Mouse (Mus musculus) G1E (cell line): ENCODE data around the gene Tmem219. TPM values are rescaled to one million over a fixed set of nuclear protein-coding genes. Genes with fewer than 3 reads are reported as not detected.

ENCODE experiments used
- ATAC-seq: 2 replicates; pipeline ENCODE4 v1.8.0; 2016; ENCODE audit warnings: mild to moderate bottlenecking; ENCODE audit not compliant: insufficient number of reproducible peaks, poor library complexity, low FRiP score, severe bottlenecking; ENCODE audit errors: extremely low read depth
- DNase-seq: peaks from one replicate; pipeline ENCODE4 v3.0.0; 2012; ENCODE audit warnings: low spot score
- H3K27me3 ChIP-seq: 2 replicates; pipeline ENCODE4 v1.6.1; 2012; ENCODE audit warnings: mild to moderate bottlenecking, low read length, inconsistent platforms; ENCODE audit not compliant: insufficient read depth
- H3K36me3 ChIP-seq: replicated peaks from 2 replicates; pipeline ENCODE3; 2012; ENCODE audit warnings: mild to moderate bottlenecking, inconsistent platforms
- H3K4me1 ChIP-seq: 2 replicates; pipeline ENCODE4 v1.6.1; 2012; ENCODE audit warnings: low read depth, low read length, inconsistent platforms, mixed read lengths; ENCODE audit not compliant: insufficient read depth
- H3K4me3 ChIP-seq: 2 replicates; pipeline ENCODE4 v1.5.1; 2012; ENCODE audit warnings: low read depth, mild to moderate bottlenecking, inconsistent platforms, low read length, moderate library complexity, mixed read lengths
- H3K9me3 ChIP-seq: replicated peaks from 2 replicates; pipeline ENCODE4 v1.6.1; 2012; ENCODE audit warnings: inconsistent platforms
- CTCF ChIP-seq: IDR thresholded peaks from 2 replicates; pipeline ENCODE4 v1.5.1; 2012; ENCODE audit warnings: low read depth, low read length, inconsistent platforms, mixed read lengths
- GATA1 ChIP-seq: IDR thresholded peaks from 2 replicates; pipeline ENCODE4 v1.6.1; 2012; ENCODE audit warnings: borderline replicate concordance, low read length, inconsistent platforms, mixed read lengths
- GATA2 ChIP-seq: IDR thresholded peaks from 2 replicates; pipeline ENCODE4 v1.6.1; 2012; ENCODE audit warnings: low read depth, low read length, inconsistent platforms, borderline replicate concordance
- POLR2AphosphoS5 ChIP-seq: IDR thresholded peaks from 2 replicates; pipeline ENCODE4 v1.6.1; 2012; ENCODE audit warnings: low read depth, low read length, inconsistent platforms; ENCODE audit not compliant: insufficient replicate concordance
- TAL1 ChIP-seq: conservative IDR thresholded peaks from 2 replicates; pipeline ENCODE4 v1.6.1; 2012; ENCODE audit warnings: low read depth, low read length, inconsistent platforms, mixed read lengths
- polyA plus RNA-seq: library from polyadenylated mRNA; stranded (reverse); fragments of >175 nt; gene quantifications from 2 replicates; pipeline ENCODE4 v1.2.3, GENCODE M21; 2012
- total RNA-seq, 2 experiments: library from RNA; stranded (forward) in 1 of 2; stranded (reverse) in 1 of 2; fragments of 200-1000 nt in 1 of 2; fragments of >200 nt in 1 of 2; fragmentation: Nextera tagmentation in 1 of 2; gene quantifications; 2 replicates each; pipeline ENCODE4 v1.2.3; 2014 to 2017

Gene Tmem219
- total and polyA plus RNA-seq, 3 experiments, result 32.9 to 66.6 (median 38.7) TPM

DNA sequence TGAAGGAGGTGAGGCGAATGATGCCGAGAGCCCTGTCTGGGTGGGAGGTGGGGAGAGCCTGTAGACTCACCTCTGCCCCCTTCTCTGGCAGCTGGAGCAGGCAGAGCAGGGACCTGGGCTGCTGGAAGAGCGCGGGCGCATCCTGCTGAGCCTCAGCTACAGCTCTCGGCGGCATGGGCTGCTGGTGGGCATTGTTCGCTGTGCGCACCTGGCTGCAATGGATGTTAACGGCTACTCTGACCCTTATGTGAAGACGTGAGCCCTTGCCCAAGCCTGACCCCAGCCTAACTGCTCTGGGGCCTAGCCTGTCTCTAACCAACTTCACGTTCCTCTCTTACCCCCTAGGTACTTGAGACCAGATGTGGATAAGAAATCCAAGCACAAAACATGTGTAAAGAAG lies 71.5 kb downstream of the Tmem219 start:
- H3K4me1 ChIP-seq, result peaks cover 46% of the 10 kb centered on the region
- no peak overlapping the region for H3K4me3 ChIP-seq
- ATAC-seq (no peak), DNase-seq (no peak)
- H3K27me3 ChIP-seq, result peaks cover 41% of the 10 kb centered on the region
- H3K9me3 ChIP-seq, result no peaks in the 10 kb centered on the region
- TF ChIP-seq CTCF (no peak), POLR2AphosphoS5 (no peak), GATA2 (no peak), GATA1 (no peak), TAL1 (no peak)
- peaks cover 61% of the 10 kb centered on the region for H3K36me3 ChIP-seq

DNA sequence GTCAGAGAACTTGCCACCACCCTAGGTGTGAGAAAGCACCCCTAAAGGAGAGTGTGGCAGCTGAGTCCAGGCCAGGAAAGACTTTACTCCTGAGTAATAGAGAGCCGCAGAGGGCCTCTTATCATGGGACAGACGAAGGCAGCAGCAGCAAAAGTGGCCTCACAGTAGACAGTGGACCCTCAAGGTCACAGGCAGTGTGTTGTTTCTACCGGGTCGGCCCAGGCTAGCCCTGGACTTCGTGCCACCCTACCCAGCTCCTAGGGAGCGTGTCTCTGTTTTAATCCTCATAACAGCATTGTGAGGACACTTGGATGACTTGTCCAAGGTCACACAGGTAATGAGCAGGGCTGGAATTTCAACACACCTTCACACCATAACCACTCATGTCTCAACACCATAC lies 72.6 kb downstream of the Tmem219 start:
- ATAC-seq (no peak), DNase-seq (no peak)
- peaks cover 36% of the 10 kb centered on the region for H3K4me1 ChIP-seq
- H3K36me3 ChIP-seq, result peaks cover 50% of the 10 kb centered on the region
- H3K9me3 ChIP-seq, result no peaks in the 10 kb centered on the region
- H3K27me3 ChIP-seq, result peaks cover 46% of the 10 kb centered on the region
- no peak overlapping the region for H3K4me3 ChIP-seq
- TF ChIP-seq GATA2 (no peak), POLR2AphosphoS5 (peak; percentile 86; the same call in 1 of the 2 replicates)

DNA sequence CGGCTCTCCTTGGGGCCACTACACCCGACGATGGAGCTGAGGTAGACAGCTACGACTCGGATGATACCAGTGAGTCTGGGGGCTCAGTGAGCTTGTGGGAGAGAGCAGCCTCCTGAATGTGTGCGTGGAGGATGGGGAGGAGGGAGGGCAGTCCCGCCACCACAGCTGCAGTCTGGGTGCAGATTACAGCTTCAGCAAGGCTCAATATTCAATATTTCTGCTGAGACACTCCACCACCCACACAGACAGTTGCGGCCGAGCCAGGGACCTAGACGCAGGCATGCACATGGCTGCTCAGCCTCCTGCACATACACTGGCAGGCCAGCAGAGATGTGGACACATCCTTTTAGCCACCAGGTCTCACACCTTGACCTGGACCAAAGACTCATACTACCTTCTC lies 73.9 kb downstream of the Tmem219 start:
- TF ChIP-seq TAL1 (no peak), GATA2 (no peak), POLR2AphosphoS5 (no peak)
- Histone ChIP-seq H3K27me3 (peaks cover 58% of the 10 kb centered on the region), H3K9me3 (no peaks in the 10 kb centered on the region), H3K4me3 (no peak overlapping the region), H3K4me1 (peaks cover 23% of the 10 kb centered on the region), H3K36me3 (peaks cover 37% of the 10 kb centered on the region)
- DNase-seq (no peak), ATAC-seq (peak; percentile 8; the same call in 1 of the 2 replicates)

DNA sequence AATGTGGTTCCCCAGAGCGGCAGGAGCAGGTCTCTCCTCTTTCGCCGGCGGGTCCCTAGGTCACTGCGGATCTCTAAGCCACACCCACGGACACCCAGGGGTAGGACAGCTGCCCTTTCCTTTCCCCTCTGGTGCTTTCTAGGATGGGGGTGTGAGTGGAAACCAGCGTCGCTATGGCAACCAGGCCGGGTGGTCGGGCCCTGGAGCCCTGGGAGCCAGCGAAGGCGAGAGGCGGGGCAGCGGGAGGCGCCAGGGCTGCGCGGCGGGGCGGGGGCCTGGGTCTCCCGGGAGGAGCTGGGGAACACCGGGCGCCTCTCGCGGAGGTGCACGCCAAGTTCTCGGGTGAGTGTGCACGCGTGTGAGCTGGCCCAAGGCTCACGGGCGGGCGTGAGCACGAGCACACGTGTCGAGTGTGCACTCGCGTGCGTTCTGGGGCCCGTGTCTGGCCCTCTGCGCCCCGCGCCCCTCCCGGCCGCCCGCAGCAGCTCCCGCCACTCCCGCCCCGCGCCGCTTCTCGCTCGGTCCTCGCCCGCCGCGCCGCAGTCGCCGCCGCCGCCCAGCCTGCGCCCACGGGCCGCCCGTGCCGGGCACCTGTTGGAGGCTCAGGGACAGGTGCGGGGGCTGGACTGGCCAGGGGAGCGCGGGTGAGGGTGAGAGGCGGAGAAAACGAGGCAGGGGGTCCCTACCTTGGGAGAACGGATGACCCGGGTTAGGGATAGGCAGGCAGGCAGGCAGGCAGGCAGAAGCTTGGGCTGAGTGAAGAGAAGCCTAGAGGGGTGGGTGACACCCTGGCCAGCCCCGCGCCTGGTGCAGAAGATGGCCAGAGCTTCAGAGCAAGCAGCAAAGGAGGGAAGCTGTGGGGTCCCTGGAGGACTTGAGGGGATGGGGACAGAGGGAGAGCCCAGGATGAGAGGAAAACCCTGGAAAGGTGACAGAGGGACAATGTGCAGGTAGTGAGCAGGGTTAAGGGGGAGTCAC lies 75.0 kb downstream of the Tmem219 start:
- Histone ChIP-seq H3K36me3 (peaks cover 26% of the 10 kb centered on the region), H3K27me3 (peaks cover 67% of the 10 kb centered on the region), H3K4me1 (peaks cover 17% of the 10 kb centered on the region), H3K4me3 (no peak overlapping the region; the same call in 1 of the 2 replicates), H3K9me3 (no peaks in the 10 kb centered on the region)
- ATAC-seq (no peak), DNase-seq (no peak)
- no peak for TF ChIP-seq CTCF
- TF ChIP-seq POLR2AphosphoS5, result no peak
- no peak for TF ChIP-seq GATA1
- no peak for TF ChIP-seq TAL1
- no peak for TF ChIP-seq GATA2

DNA sequence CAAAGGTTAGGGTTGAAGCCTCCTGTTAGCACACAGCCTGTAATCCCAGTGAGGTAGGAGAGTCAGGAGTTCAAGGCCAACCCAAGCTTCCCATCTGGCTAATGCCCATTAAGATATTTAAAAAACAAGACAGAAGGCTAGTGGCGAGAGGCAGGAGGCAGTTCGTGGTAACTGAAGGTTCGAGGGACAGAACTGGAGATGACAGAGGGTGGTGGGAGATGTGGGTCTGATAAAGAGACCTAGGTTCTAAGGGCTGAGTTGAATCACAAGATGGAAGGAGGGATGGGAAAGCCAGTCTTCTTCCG lies 75.6 kb downstream of the Tmem219 start, which contains the start of gene Doc2a:
Gene Doc2a, plus strand, starts transcription at position 301 of the 305 bp plus-strand sequence.
- TF ChIP-seq CTCF (no peak), POLR2AphosphoS5 (no peak), TAL1 (no peak), GATA2 (no peak), GATA1 (no peak)
- Histone ChIP-seq H3K4me1 (peaks cover 13% of the 10 kb centered on the region), H3K4me3 (no peak within 1 kb of the TSS; the same call in 1 of the 2 replicates), H3K36me3 (peaks cover 19% of the 10 kb centered on the region), H3K9me3 (no peaks in the 10 kb centered on the region), H3K27me3 (peaks cover 71% of the 10 kb centered on the region)
- DNase-seq (no peak), ATAC-seq (no peak)

DNA sequence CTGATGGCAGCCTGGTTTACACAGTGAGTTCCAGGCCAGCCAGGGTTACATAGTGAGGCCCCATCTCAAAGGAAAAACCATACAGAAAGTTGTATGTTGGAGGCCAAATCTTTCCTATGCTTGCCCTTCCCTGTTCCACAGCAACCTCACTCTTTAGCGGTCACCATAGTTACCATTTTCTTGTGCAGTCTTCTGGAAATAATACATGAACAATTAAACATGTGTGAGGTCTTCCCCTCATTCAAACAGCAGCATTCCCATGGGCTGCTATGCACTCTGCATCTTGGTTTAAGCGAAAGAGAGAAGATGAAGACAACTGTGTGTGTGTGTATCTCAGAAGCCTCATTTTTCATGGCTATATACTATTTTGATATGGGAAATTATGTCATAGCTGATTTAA lies 77.2 kb downstream of the Tmem219 start:
- TF ChIP-seq POLR2AphosphoS5 (no peak), TAL1 (no peak), GATA1 (no peak), GATA2 (no peak), CTCF (no peak)
- H3K4me3 ChIP-seq, result no peak overlapping the region
- no peak for ATAC-seq
- H3K36me3 ChIP-seq, result peaks cover 4% of the 10 kb centered on the region
- peaks cover 5% of the 10 kb centered on the region for H3K9me3 ChIP-seq
- peaks cover 76% of the 10 kb centered on the region for H3K27me3 ChIP-seq
- peaks cover 13% of the 10 kb centered on the region for H3K4me1 ChIP-seq
- no peak for DNase-seq
